Mouse (Mus musculus): ENCODE data around the gene Ifit1. TPM values are rescaled to one million over a fixed set of nuclear protein-coding genes. Genes with fewer than 3 reads are reported as not detected.
"Not testable (repeated sequence)": the region's sequence is repeated elsewhere in the genome, so short reads cannot be mapped to it uniquely, and the experiment has no call there.

Ifit1 gene
- polyA plus RNA-seq, 1 experiment, result not detected

DNA sequence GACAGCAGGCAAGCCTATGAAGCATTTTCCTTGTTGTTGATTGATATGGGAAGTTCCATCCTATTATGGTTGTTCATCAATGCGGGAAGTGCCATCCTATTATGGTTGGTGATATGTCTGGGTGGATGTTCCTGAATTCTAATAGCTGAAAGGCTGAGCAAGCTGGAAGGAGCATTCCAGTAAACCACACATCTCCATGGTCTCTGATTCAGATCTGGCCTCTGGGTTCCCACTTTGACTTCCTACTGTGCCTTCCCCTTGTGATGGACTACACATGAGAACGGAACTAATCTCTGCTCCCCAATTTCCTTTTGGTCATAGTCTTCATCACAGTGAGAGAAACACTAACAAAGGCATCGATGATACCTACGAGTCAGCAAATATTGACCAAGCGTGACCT is 19.8 kb upstream of the Ifit1 start:
- no peaks in the 10 kb centered on the region for H3K4me1 ChIP-seq (ENCODE audit: control insufficient read depth, insufficient read depth, low read length)
- no peak overlapping the region for H3K27ac ChIP-seq (ENCODE audit: insufficient read depth, low read depth, low read length)
- no peak overlapping the region for H3K4me3 ChIP-seq (ENCODE audit: insufficient read depth, low read depth, low read length)
- 96% methylated on average over 5 of the region's 5 CpGs for WGBS
- no peak for TF ChIP-seq CTCF (IDR thresholded peaks at IDR 0.05; ENCODE audit: insufficient read depth, low read depth, low read length)

DNA sequence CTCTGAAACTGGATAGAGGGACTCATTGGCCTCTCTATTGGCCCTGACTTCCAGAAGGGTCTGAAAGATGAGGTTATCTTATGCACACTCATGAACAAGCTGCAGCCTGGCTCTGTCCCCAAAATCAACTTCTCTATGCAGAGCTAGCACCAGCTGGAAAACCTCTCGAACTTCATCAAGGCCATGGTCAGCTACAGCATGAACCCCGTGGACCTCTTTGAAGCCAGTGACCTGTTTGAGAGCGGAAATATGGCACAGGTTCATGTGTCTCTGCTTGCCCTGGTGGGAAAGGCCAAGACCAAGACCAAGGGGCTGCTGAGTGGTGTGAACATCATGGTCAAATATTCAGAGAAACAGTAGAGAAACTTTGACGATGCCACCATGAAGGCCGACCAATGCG is 16.9 kb upstream of the Ifit1 start:
- 94% methylated on average over 6 of the region's 6 CpGs for WGBS
- Histone ChIP-seq H3K4me3 (ENCODE audit: insufficient read depth, low read depth, low read length) (no peak overlapping the region), H3K4me1 (ENCODE audit: control insufficient read depth, insufficient read depth, low read length) (no peaks in the 10 kb centered on the region), H3K27ac (ENCODE audit: insufficient read depth, low read depth, low read length) (no peak overlapping the region)
- TF ChIP-seq CTCF (IDR thresholded peaks at IDR 0.05; ENCODE audit: insufficient read depth, low read depth, low read length) (no peak), POLR2A (IDR thresholded peaks at IDR 0.05; ENCODE audit: insufficient read depth, low read depth, low read length) (no peak)

DNA sequence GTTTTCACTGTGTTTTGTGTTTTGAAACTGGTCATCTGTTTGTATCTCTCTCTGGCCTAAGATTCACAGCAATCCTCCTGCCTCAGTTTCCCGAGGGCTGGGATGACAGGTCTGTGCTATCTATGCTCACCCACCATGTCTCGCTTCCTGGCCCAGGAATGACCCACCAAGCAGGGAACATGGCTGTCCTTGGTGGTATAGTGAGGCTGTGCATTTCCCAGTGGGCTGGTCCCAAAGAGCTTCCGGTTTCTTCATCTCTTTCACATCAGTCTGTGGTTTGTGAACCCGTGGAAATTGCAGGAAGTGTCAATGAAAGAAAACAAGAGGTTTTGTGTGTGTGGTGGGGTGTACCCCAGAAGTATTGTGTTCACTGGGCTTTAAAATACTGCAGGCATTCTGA is 16.0 kb upstream of the Ifit1 start:
- 74% methylated on average over 4 of the region's 4 CpGs for WGBS
- TF ChIP-seq POLR2A (IDR thresholded peaks at IDR 0.05; ENCODE audit: insufficient read depth, low read depth, low read length) (no peak), CTCF (IDR thresholded peaks at IDR 0.05; ENCODE audit: insufficient read depth, low read depth, low read length) (no peak)
- Histone ChIP-seq H3K27ac (ENCODE audit: insufficient read depth, low read depth, low read length) (no peak overlapping the region), H3K4me1 (ENCODE audit: control insufficient read depth, insufficient read depth, low read length) (no peaks in the 10 kb centered on the region), H3K4me3 (ENCODE audit: insufficient read depth, low read depth, low read length) (no peak overlapping the region)

DNA sequence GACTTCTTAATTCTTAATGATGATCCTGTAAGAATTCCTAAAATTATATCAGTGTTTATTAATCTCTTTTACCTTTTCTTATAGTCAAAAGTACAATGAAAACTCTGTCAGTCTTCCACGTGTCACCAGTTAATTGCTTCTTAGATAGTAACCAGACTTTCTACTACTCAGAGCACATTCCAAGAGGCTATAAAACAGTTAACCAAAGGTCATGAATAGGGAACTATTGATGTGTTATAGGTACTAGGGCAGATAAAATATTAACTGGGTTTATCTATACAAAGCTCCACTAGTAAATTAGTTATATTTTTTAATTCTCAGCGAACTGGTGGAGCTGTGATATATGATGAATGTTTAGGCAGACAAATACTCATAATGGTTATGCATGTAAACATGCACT is 13.2 kb upstream of the Ifit1 start:
- no peak overlapping the region for H3K4me3 ChIP-seq (ENCODE audit: insufficient read depth, low read depth, low read length)
- no peak overlapping the region for H3K27ac ChIP-seq (ENCODE audit: insufficient read depth, low read depth, low read length)
- WGBS, result 80% methylated on average over 2 of the region's 2 CpGs
- no peak for TF ChIP-seq CTCF (IDR thresholded peaks at IDR 0.05; ENCODE audit: insufficient read depth, low read depth, low read length)
- TF ChIP-seq POLR2A (IDR thresholded peaks at IDR 0.05; ENCODE audit: insufficient read depth, low read depth, low read length), result no peak
- no peaks in the 10 kb centered on the region for H3K4me1 ChIP-seq (ENCODE audit: control insufficient read depth, insufficient read depth, low read length)

DNA sequence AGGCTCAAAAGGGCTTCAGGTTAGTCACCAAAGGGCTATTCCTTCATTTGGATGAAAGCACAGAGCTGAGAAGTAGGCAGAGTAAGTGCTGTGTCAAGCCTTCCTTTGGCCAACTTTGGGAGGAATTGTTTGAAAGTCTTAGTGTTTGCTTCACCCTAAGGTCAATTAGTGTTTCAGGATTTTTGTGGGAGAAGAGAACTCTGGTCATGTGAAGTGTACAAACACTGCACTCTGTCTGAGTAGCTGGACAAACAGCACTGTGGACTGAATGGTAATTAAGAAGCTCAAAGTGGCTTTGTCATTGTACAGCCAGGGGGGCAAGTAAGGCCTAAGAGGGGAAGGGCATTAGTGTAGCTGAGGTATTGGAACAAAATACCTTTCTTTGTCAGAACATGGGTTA is 9.2 kb upstream of the Ifit1 start:
- no peaks in the 10 kb centered on the region for H3K4me1 ChIP-seq (ENCODE audit: control insufficient read depth, insufficient read depth, low read length)
- no peak for TF ChIP-seq POLR2A (IDR thresholded peaks at IDR 0.05; ENCODE audit: insufficient read depth, low read depth, low read length)
- TF ChIP-seq CTCF (IDR thresholded peaks at IDR 0.05; ENCODE audit: insufficient read depth, low read depth, low read length), result no peak
- H3K27ac ChIP-seq (ENCODE audit: insufficient read depth, low read depth, low read length), result no peak overlapping the region
- no peak overlapping the region for H3K4me3 ChIP-seq (ENCODE audit: insufficient read depth, low read depth, low read length)

DNA sequence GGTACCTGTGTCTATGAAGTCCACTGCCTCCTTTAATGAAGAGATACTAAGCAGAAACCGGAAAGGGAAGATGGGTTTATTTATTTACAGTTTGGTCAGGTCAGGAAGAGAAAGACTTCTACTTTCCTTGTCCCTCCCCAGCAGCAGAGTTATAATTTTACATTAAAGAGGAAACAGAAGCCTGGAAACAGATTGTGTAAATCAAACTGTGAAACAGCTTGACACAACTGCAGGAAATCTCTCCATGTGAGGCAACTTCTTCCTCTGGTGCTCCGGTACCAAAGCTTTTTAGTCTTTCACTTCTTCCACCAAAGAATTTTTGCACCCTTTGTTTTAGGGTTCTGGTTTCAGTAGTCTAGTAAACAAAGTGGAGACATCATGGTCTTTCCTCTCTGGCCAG is 7.2 kb upstream of the Ifit1 start:
- Histone ChIP-seq H3K4me1 (ENCODE audit: control insufficient read depth, insufficient read depth, low read length) (no peaks in the 10 kb centered on the region), H3K4me3 (ENCODE audit: insufficient read depth, low read depth, low read length) (no peak overlapping the region), H3K27ac (ENCODE audit: insufficient read depth, low read depth, low read length) (no peak overlapping the region)
- 80% methylated on average over 2 of the region's 2 CpGs for WGBS
- TF ChIP-seq CTCF (IDR thresholded peaks at IDR 0.05; ENCODE audit: insufficient read depth, low read depth, low read length), result no peak
- no peak for TF ChIP-seq POLR2A (IDR thresholded peaks at IDR 0.05; ENCODE audit: insufficient read depth, low read depth, low read length)

DNA sequence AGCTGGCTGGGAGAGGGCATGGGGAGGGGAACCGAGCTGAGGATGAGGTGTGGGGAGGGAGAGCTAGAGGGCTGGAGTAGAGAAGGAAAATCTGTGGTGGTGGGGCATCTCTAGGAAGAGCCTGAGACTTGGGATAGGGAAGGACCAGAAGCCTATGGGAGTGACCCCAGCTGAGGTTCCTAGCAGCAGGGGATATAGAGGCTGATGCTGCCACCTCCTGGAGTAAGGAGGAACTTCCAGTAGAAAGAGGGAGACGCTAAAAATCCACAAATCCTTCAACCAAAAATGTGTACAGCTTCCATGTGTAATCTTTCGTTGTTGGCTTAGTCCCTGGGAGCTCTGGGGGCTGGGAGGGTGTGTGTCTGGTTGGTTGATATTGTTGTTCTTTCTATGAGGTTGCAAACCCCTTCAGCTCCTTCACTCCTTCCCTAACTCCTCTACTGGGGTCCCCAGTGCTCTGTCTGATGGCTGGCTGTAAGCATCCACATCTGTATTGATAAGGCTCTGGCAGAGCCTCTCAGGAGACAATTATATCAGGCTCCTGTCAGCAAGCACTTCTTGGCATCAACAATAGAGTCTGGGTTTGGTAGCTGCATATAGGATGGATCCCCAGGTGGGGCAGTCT is 3.6 kb upstream of the Ifit1 start:
- WGBS, result 17% methylated on average over 3 of the region's 3 CpGs
- H3K27ac ChIP-seq (ENCODE audit: insufficient read depth, low read depth, low read length), result no peak overlapping the region
- TF ChIP-seq POLR2A (IDR thresholded peaks at IDR 0.05; ENCODE audit: insufficient read depth, low read depth, low read length) (no peak), CTCF (IDR thresholded peaks at IDR 0.05; ENCODE audit: insufficient read depth, low read depth, low read length) (no peak)
- no peak overlapping the region for H3K4me3 ChIP-seq (ENCODE audit: insufficient read depth, low read depth, low read length)
- H3K4me1 ChIP-seq (ENCODE audit: control insufficient read depth, insufficient read depth, low read length), result no peaks in the 10 kb centered on the region

DNA sequence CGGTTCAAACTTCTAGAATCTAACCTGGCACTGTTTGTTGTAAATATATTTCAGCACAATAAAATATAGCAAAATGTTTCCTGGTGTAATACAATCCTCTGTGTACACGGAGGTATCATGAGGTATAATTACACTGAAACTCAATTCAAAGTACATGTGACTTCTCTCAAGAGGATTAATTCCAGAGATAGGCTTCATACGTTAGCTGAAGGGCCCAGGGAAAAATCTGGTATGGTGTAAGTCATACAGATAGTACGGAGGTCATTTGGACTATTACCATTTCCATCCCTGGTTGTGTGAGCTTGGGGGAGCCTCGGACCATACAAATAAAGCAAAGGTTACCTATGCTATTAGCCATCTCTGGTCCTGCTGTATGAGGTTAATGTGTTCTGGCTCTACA is 1.9 kb downstream of the Ifit1 start:
- H3K4me1 ChIP-seq (ENCODE audit: control insufficient read depth, insufficient read depth, low read length), result no peaks in the 10 kb centered on the region
- WGBS, result 83% methylated on average over 5 of the region's 5 CpGs
- no peak overlapping the region for H3K4me3 ChIP-seq (ENCODE audit: insufficient read depth, low read depth, low read length)
- no peak for TF ChIP-seq POLR2A (IDR thresholded peaks at IDR 0.05; ENCODE audit: insufficient read depth, low read depth, low read length)
- no peak overlapping the region for H3K27ac ChIP-seq (ENCODE audit: insufficient read depth, low read depth, low read length)

DNA sequence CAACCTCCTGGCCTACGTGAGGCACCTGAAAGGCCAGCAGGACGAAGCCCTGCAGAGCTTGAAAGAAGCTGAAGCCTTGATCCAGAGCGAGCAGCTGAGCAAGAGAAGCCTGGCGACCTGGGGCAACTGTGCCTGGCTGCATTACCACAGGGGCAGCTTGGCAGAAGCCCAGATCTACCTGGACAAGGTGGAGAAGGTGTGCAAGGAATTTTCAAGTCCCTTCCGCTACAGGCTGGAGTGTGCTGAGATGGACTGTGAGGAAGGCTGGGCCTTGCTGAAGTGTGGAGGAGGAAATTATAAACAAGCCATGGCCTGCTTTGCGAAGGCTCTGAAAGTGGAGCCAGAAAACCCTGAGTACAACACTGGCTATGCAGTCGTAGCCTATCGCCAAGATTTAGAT is 7.0 kb downstream of the Ifit1 start:
- H3K27ac ChIP-seq (ENCODE audit: insufficient read depth, low read depth, low read length); H3K4me3 ChIP-seq (ENCODE audit: insufficient read depth, low read depth, low read length); H3K4me1 ChIP-seq (ENCODE audit: control insufficient read depth, insufficient read depth, low read length): not testable (repeated sequence)
- 92% methylated on average over 8 of the region's 8 CpGs for WGBS

DNA sequence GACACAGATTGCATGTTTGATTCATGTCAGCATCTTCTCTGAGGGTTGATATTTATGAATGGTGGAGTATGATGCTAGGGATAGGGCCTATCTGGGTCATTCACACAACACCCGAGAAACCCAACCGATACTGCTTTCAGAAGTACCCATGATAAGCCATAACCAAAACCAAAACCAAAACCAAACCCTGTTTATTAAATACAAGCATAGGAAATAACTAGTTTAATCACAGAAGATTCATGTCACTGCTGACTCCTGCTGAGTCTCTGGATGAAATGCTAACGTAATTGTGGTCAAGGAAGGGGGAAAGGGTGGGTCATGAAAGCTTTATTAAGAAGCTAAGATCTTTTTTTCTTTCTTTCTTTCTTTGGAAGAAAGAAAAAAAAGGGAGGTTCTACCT is 9.6 kb downstream of the Ifit1 start:
- no peak overlapping the region for H3K27ac ChIP-seq (ENCODE audit: insufficient read depth, low read depth, low read length)
- H3K4me1 ChIP-seq (ENCODE audit: control insufficient read depth, insufficient read depth, low read length), result no peaks in the 10 kb centered on the region
- 93% methylated on average over 3 of the region's 3 CpGs for WGBS
- H3K4me3 ChIP-seq (ENCODE audit: insufficient read depth, low read depth, low read length), result no peak overlapping the region
- TF ChIP-seq POLR2A (IDR thresholded peaks at IDR 0.05; ENCODE audit: insufficient read depth, low read depth, low read length), result no peak
- no peak for TF ChIP-seq CTCF (IDR thresholded peaks at IDR 0.05; ENCODE audit: insufficient read depth, low read depth, low read length)

Measured in olfactory bulb, adult 2 months (tissue).